Mouse (Mus musculus) MEL (cell line): ENCODE results near the gene Gstp1. TPM values are rescaled to one million over a fixed set of nuclear protein-coding genes. Genes with fewer than 3 reads are reported as not detected.

Experiments
- polyA plus RNA-seq, 2 experiments: library from polyadenylated mRNA; stranded (reverse) in 1 of 2; unstranded in 1 of 2; fragments of >175 nt in 1 of 2; fragments of >200 nt in 1 of 2; gene quantifications; 2 replicates each; pipeline versions ENCODE4 v1.2.1 to v1.2.4; 2012; ENCODE audit warnings: low replicate concordance in 2 of 2, low read depth in 1 of 2; ENCODE audit not compliant: insufficient read length in 2 of 2, insufficient read depth in 1 of 2, missing spikeins in 1 of 2
- total RNA-seq: library from RNA; depleted of rRNA; stranded (reverse); fragments of 300-350 nt; gene quantifications from 2 replicates; pipeline ENCODE4 v1.2.3, GENCODE M21; 2012; rRNA removed

Gstp1 gene
- total and polyA plus RNA-seq, 3 experiments: 251 to 369 TPM; not detected in 1

Other genes with a start within 250 kb of the Gstp1 start
Only the 30 nearest of the 33 such genes appear.
- gene Chka, start 186.2 kb downstream of the Gstp1 start, total RNA-seq: 11.1 and 12.5 TPM in 2 replicates
- gene Chka, start 186.2 kb downstream of the Gstp1 start, polyA plus RNA-seq: 10 to 100 TPM in 1 of 2 experiments, not detected in 1; 21.0 TPM
- gene Tcirg1, start 130.9 kb downstream of the Gstp1 start, total RNA-seq: 17.0 and 21.4 TPM in 2 replicates
- 10 to 100 TPM in 1 of 2 experiments, not detected in 1; 32.6 TPM for gene Tcirg1, start 130.9 kb downstream of the Gstp1 start, polyA plus RNA-seq
- 204 and 205 TPM in 2 replicates for gene Ndufs8, start 125.2 kb downstream of the Gstp1 start, total RNA-seq
- 100 to 1,000 TPM in 1 of 2 experiments, not detected in 1; 243 TPM for gene Ndufs8, start 125.2 kb downstream of the Gstp1 start, polyA plus RNA-seq
- gene Aldh3b1, start 108.2 kb downstream of the Gstp1 start, total RNA-seq: 0.07 and 0.08 TPM in 2 replicates
- gene Aldh3b1, start 108.2 kb downstream of the Gstp1 start, polyA plus RNA-seq: under 1 TPM in 1 of 2 experiments, not detected in 1; 0.10 TPM
- 4.3 and 4.7 TPM in 2 replicates for gene Unc93b1, start 102.8 kb downstream of the Gstp1 start, total RNA-seq
- 1 to 10 TPM in 1 of 2 experiments, not detected in 1; 8.2 TPM for gene Unc93b1, start 102.8 kb downstream of the Gstp1 start, polyA plus RNA-seq
- not detected in 2 replicates for gene Aldh3b3, start 79.3 kb downstream of the Gstp1 start, total RNA-seq
- not detected for gene Aldh3b3, start 79.3 kb downstream of the Gstp1 start, polyA plus RNA-seq
- not detected in 2 replicates for gene Aldh3b2, start 65.7 kb downstream of the Gstp1 start, total RNA-seq
- not detected for gene Aldh3b2, start 65.7 kb downstream of the Gstp1 start, polyA plus RNA-seq
- gene Acy3, start 51.4 kb downstream of the Gstp1 start, total RNA-seq: 3.3 and 5.9 TPM in 2 replicates
- gene Acy3, start 51.4 kb downstream of the Gstp1 start, polyA plus RNA-seq: 10 to 100 TPM in 1 of 2 experiments, not detected in 1; 12.1 TPM
- not detected in 2 replicates for gene Tbx10, start 45.2 kb downstream of the Gstp1 start, total RNA-seq
- gene Tbx10, start 45.2 kb downstream of the Gstp1 start, polyA plus RNA-seq: not detected
- 64.8 and 71.5 TPM in 2 replicates for gene Nudt8, start 37.4 kb downstream of the Gstp1 start, total RNA-seq
- 10 to 100 TPM in 1 of 2 experiments, not detected in 1; 58.1 TPM for gene Nudt8, start 37.4 kb downstream of the Gstp1 start, polyA plus RNA-seq
- 1.8 and 3.6 TPM in 2 replicates for gene Gm49405, start 37.4 kb downstream of the Gstp1 start, total RNA-seq
- 1 to 10 TPM in 1 of 2 experiments, not detected in 1; 5.7 TPM for gene Gm49405, start 37.4 kb downstream of the Gstp1 start, polyA plus RNA-seq
- 6.8 and 9.9 TPM in 2 replicates for gene Doc2g, start 34.7 kb downstream of the Gstp1 start, total RNA-seq
- gene Doc2g, start 34.7 kb downstream of the Gstp1 start, polyA plus RNA-seq: 10 to 100 TPM in 1 of 2 experiments, not detected in 1; 16.0 TPM
- gene Ndufv1, start 25.2 kb downstream of the Gstp1 start, total RNA-seq: 235 and 267 TPM in 2 replicates
- gene Ndufv1, start 25.2 kb downstream of the Gstp1 start, polyA plus RNA-seq: 100 to 1,000 TPM in 1 of 2 experiments, not detected in 1; 218 TPM
- gene Gstp2, start 8.0 kb upstream of the Gstp1 start, total RNA-seq: 7.4 TPM in 1 of 2 replicates, not detected in the other
- gene Gstp2, start 8.0 kb upstream of the Gstp1 start, polyA plus RNA-seq: under 1 TPM in 1 of 2 experiments, not detected in 1; 0.65 TPM
- gene Gstp3, start 21.6 kb upstream of the Gstp1 start, total RNA-seq: not detected in 2 replicates
- under 1 TPM in 1 of 2 experiments, not detected in 1; 0.84 TPM for gene Gstp3, start 21.6 kb upstream of the Gstp1 start, polyA plus RNA-seq
- gene Cabp2, start 43.6 kb upstream of the Gstp1 start, total RNA-seq: not detected in 2 replicates
- under 1 TPM in 1 of 2 experiments, not detected in 1; 0.14 TPM for gene Cabp2, start 43.6 kb upstream of the Gstp1 start, polyA plus RNA-seq
- gene Cdk2ap2, start 59.2 kb upstream of the Gstp1 start, total RNA-seq: 53.4 and 53.5 TPM in 2 replicates
- gene Cdk2ap2, start 59.2 kb upstream of the Gstp1 start, polyA plus RNA-seq: 10 to 100 TPM in 1 of 2 experiments, not detected in 1; 97.6 TPM
- 18.4 and 25.3 TPM in 2 replicates for gene Pitpnm1, start 62.0 kb upstream of the Gstp1 start, total RNA-seq
- 10 to 100 TPM in 1 of 2 experiments, not detected in 1; 51.2 TPM for gene Pitpnm1, start 62.0 kb upstream of the Gstp1 start, polyA plus RNA-seq
- 37.8 and 40.0 TPM in 2 replicates for gene Aip, start 87.9 kb upstream of the Gstp1 start, total RNA-seq
- 100 to 1,000 TPM in 1 of 2 experiments, not detected in 1; 101 TPM for gene Aip, start 87.9 kb upstream of the Gstp1 start, polyA plus RNA-seq
- not detected in 2 replicates for gene Gpr152, start 101.8 kb upstream of the Gstp1 start, total RNA-seq
- under 1 TPM in 1 of 2 experiments, not detected in 1; 0.03 TPM for gene Gpr152, start 101.8 kb upstream of the Gstp1 start, polyA plus RNA-seq
- 0.08 and 0.13 TPM in 2 replicates for gene Cabp4, start 106.0 kb upstream of the Gstp1 start, total RNA-seq
- gene Cabp4, start 106.0 kb upstream of the Gstp1 start, polyA plus RNA-seq: under 1 TPM in 1 of 2 experiments, not detected in 1; 0.24 TPM
- 54.1 and 55.5 TPM in 2 replicates for gene Coro1b, start 110.6 kb upstream of the Gstp1 start, total RNA-seq
- gene Coro1b, start 110.6 kb upstream of the Gstp1 start, polyA plus RNA-seq: 100 to 1,000 TPM in 1 of 2 experiments, not detected in 1; 111 TPM
- gene Ptprcap, start 115.6 kb upstream of the Gstp1 start, total RNA-seq: 75.7 and 80.3 TPM in 2 replicates
- gene Ptprcap, start 115.6 kb upstream of the Gstp1 start, polyA plus RNA-seq: 10 to 100 TPM in 1 of 2 experiments, not detected in 1; 67.9 TPM
- gene Rps6kb2, start 125.4 kb upstream of the Gstp1 start, total RNA-seq: 7.4 and 8.7 TPM in 2 replicates
- 10 to 100 TPM in 1 of 2 experiments, not detected in 1; 19.8 TPM for gene Rps6kb2, start 125.4 kb upstream of the Gstp1 start, polyA plus RNA-seq
- gene Carns1, start 137.5 kb upstream of the Gstp1 start, total RNA-seq: 0.39 and 0.81 TPM in 2 replicates
- under 1 TPM in 1 of 2 experiments, not detected in 1; 0.63 TPM for gene Carns1, start 137.5 kb upstream of the Gstp1 start, polyA plus RNA-seq
- gene Tbc1d10c, start 153.3 kb upstream of the Gstp1 start, total RNA-seq: 14.0 and 15.2 TPM in 2 replicates
- gene Tbc1d10c, start 153.3 kb upstream of the Gstp1 start, polyA plus RNA-seq: 10 to 100 TPM in 1 of 2 experiments, not detected in 1; 15.5 TPM
- 437 and 453 TPM in 2 replicates for gene Ppp1ca, start 154.1 kb upstream of the Gstp1 start, total RNA-seq
- 100 to 1,000 TPM; 455 to 505 TPM for gene Ppp1ca, start 154.1 kb upstream of the Gstp1 start, polyA plus RNA-seq
- 20.5 and 21.3 TPM in 2 replicates for gene Rad9a, start 163.7 kb upstream of the Gstp1 start, total RNA-seq
- gene Rad9a, start 163.7 kb upstream of the Gstp1 start, polyA plus RNA-seq: 10 to 100 TPM in 1 of 2 experiments, not detected in 1; 37.9 TPM
- 0.13 and 0.42 TPM in 2 replicates for gene Clcf1, start 176.3 kb upstream of the Gstp1 start, total RNA-seq
- gene Clcf1, start 176.3 kb upstream of the Gstp1 start, polyA plus RNA-seq: 1 to 10 TPM in 1 of 2 experiments, not detected in 1; 2.3 TPM
- not detected in 2 replicates for gene AC109138.7, start 176.4 kb upstream of the Gstp1 start, total RNA-seq
- gene AC109138.7, start 176.4 kb upstream of the Gstp1 start, polyA plus RNA-seq: not detected